Mouse (Mus musculus): ENCODE results near the gene 2810006K23Rik.
"Not testable (repeated sequence)": the region's sequence is repeated elsewhere in the genome, so short reads cannot be mapped to it uniquely, and the experiment has no call there.

2810006K23Rik gene

DNA sequence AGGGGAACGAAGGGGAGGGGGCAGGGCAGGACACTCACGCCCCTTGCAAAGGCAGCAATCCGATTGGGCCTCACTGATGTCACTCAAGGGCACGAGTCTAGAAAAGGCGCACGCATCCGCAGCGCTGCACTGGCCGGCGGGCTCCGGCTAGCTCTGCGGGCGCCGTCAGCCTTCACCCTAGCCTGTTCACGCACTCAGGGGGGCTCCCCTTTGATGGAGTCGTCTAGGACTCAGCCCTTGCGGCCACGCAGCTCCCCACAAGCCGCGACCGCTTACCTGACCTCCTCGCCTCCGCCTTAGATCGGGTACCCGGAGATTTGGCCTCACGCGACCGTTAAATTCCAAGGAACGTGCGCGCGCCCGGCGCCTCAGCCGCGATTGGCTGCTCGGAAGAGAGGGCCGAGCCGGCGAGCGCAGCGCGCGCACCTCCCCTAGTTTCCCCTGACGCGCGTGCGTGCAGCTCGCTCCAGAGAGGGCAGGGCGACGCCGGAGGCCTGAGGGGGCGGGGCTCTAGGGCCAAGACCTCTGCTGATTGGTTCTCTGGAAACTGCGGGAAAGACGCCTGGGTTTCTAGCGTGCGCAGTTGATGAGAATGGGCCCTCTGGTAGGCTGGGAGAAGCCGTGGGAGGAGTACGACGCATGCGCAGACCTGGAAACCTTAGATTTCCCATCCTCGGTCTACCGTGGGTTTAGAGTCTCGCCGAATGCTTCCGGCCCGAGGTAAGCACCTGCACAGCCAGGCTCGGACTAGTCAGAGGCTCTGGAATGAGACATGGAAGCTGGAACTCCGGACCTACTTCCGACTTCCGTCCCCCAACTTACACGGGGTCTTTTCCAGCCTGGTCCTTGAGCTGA lies at the start of gene 2810006K23Rik, which contains the start of gene Mphosph9:
Gene 2810006K23Rik, plus strand, starts transcription at position 580 of the 855 bp plus-strand sequence.
Gene Mphosph9, minus strand, starts transcription at position 463 of the 855 bp plus-strand sequence.
- peak; percentile 99 for DNase-seq

DNA sequence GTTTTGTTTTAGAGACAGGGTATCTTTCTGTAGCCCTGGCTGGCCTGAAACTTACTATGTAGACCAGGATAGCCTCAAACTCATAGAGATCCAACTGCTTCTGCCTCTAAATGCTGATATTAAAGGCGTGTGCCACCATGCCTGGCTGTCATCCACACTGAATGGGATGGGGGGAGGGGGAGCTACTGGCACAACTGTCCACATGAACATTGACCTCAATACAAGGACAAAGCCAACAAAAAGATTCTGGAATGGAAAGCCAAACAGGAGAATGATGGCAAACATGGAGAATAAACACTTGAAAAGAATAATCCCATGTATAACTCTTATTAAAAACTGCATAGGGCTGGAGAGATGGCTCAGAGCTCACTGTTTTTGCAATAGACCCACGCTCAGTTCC lies 45.0 kb upstream of the 2810006K23Rik start:
- no peak for DNase-seq

DNA sequence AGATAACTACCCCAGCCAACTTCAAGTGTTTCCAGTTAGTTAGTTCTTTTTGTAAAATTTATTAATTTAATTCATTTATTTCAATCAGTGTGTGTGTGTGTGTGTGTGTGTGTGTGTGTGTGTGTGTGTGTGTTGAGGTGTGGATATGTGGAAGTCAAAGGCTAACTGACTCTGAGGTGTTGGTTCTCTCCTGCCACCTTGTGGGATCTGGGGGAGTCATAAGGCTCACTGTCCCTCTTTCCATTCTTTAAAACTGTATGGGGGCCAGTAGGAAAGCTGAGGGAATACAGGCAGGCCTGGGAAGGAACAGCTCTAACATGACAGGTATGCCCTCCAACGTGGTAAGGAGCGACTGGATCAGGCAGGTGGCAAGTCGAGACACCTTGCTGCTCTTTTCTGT lies 43.6 kb upstream of the 2810006K23Rik start:
- no peak for DNase-seq

DNA sequence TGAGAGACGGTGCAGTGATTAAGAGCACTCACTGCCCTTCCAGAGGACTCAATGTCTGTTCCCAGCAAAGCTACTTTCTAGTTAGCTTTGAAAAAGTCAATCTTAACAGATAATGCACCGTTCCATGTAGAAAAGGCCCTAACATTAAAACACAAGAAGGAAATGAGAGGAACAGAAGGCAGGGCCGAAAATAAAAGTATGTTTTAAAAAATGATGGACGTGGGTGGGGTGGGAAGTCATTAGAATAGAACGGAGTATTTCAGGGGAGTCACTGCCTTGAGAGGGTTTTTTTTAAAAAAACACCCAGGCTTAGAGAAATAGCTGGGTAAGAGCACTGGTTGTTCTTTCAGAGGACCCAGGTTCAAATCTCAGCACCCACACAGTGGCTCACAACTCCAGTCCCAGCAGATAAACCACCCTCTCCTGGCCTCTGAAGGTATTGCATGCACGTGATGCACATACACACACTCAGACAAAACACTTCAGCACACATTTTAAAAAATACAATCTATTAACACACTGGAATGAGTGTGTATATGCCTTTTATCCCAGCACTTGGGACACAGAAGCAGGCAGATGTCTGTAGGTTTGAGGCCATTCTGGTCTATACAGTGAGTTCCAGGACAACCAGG lies 40.2 kb upstream of the 2810006K23Rik start:
- no peak for DNase-seq

DNA sequence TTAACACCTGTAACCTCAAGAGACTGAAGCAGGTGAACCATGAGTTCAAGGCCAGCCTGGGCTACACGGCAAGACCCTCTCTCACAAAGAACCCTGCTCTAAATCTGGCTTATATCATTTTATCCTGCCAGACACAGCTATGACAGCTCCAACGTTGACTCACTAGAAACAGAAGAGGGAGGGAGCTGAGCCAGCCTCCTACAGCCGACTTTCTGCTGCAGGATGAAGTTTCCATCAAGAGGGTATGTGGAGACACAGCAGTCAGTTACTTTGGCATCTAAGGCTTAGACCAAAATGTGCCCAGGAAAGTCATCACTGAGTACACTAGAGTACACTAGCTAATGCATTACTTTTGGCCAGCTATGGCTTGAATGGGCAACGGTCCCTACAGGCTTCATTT lies 37.7 kb upstream of the 2810006K23Rik start:
- no peak for DNase-seq

DNA sequence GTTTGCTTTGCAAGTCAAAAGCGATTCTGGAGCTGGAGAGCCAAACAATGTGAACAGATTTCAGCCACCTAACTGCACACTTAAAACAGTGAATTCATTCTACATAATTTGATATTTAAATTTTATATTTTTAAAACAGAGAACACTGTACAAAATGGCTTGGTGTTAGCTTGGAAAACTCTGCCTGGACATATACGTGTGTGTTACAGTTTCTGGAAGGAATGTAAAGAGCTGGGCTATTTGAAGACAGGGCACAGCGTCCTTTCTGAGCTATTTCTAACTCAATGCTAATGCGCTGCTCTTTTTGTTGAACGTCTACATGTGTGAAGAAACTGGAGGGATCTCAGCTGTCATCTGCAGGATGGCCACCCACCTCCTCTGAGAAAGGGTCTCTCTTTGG lies 33.9 kb upstream of the 2810006K23Rik start:
- DNase-seq: no peak

DNA sequence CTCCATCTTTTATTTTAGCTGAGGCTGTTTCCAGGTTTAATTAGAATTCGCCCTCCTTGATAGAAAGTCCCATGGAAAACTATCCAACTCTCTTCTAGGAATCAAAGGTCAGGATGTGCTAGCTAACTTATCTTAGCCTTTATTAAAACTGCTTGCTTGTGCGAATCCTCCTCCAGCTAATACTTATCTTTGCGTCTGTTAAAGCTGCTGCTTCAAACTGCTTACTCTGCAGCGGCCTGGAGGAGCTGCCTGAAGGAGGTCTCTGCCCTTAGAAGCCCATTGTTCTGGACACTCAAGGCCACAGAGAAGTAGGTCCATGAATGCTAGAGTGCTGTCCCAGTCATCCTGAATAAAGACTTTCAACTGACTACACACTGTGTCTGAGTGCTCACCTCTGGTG lies 31.4 kb upstream of the 2810006K23Rik start:
- DNase-seq: no peak

DNA sequence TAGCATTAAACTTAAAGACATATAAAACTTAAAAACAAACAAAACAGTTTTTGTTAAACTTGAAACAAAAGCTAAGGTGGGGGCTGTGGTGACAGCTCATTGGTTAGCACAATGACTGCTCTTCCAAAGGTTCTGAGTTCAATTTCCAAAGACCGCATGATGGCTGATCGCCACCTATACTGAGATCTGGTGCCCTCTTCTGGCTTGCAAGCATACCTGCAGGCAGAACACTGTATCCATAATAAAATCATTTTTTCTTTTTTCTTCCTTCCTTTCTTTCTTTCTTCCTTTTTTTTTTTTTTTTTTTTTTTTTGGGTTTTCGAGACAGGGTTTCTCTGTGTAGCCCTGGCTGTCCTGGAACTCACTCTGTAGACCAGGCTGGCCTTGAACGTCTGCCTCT lies 28.6 kb upstream of the 2810006K23Rik start:
- DNase-seq: not testable (repeated sequence)

DNA sequence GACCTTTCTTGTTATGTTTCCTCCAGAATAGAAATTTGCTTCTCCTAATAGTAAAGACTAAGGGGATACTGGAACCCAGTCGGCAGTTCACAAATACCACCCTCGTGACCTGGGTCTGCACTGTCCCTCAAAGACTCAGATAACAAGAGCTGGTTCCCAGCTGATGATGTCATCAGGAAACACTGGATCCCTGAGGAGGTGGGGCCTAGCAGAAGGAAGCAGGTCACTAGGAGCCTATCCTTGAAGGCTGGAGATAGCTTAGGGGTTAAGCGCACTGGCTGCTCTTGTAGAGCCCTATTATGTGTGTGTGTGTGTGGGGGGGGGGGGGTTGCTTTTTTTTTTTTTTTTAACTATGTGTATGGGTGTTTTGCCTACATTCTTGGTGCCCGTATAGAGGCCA lies 27.8 kb upstream of the 2810006K23Rik start:
- DNase-seq: no peak

DNA sequence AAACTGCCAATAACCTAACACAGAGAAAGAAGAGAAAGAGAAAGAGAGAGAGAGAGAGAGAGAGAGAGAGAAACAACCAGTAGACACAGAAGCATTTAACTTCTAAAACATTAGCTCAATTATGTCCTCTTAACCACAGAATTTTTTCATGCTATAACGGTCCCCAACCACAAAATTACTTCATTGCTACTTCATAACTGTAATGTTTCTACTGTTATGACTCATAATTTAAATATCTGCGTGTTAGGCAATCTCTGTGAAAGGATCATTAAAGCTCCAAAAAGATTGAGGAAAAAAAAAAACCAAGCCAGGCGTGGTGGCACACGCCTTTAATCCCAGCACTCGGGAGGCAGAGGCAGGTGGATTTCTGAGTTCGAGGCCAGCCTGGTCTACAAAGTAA lies 25.0 kb upstream of the 2810006K23Rik start:
- DNase-seq: not testable (repeated sequence)

DNA sequence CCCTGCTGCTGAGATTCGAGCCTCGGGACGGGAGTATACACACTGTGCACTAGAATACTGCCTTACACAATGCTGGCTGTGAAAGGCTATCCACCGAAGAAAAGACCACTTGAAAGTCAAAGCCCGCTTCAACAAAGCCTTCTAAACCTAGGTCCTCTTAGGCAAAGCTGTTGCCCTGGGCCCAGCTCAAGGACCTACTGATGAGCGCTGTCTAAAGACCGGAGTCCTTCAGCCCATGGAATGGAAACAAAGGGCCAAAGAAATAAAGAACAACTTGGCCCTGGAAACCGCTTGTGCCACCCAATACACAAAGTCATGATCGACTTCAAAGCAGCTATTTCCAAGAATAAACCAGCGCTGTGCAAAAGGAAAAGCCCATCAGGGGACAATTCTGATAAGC lies 18.7 kb upstream of the 2810006K23Rik start:
- no peak for DNase-seq

DNA sequence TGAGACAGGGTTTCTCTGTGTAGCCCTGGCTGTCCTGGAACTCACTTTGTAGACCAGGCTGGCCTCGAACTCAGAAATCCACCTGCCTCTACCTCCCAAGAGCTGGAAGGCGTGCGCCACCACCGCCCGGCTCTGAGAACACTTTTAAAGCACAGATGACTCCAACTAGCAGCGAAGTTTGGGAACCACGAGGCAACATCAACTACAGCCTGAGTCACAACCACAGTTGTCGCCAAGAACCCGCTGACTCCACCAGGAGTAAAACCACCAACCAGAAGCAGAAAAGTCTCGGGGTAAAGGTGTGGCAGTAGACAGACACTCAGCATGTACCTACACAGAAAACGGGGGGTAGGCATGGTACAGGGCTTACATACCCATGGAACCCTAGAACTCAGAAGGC lies 17.8 kb upstream of the 2810006K23Rik start:
- DNase-seq: no peak

DNA sequence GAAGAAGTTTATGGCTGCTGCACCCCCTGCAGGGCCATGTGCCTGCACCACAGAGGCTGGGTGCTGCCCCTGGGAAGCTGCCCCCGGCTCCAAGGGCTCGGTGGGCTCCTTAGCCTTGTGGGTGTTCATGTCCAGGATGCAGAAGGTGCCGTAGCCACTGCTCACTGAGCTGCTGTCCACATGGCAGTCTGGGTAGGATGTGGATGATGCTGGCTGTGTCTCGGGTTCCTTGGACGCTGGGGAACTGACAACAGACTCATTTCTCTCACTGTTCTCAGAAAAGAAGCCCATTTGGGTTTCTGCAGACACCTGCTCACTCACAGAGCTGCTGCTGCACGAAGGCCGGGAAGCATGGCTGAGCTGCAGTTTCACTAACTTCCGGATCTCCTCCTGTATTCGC lies 12.4 kb upstream of the 2810006K23Rik start:
- DNase-seq: no peak

DNA sequence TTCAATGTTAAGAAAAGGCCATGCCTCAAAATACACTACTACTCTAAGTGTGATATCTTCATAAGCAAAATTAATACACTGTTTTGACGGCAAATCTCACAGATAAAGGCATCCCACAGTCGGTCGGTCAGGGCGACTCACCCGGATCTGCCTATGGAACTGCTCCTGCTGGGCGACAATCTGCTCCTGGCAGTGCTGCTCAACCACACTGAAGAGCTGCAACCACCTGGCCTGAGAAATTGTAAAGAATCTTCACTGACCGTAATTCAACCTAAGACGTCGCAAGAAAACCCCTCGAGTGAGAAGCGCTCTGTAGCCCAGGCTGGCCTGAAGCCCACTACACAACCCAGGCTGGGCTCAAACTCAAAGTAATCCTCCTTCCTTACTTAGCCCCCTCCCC lies 11.9 kb upstream of the 2810006K23Rik start:
- DNase-seq: no peak

DNA sequence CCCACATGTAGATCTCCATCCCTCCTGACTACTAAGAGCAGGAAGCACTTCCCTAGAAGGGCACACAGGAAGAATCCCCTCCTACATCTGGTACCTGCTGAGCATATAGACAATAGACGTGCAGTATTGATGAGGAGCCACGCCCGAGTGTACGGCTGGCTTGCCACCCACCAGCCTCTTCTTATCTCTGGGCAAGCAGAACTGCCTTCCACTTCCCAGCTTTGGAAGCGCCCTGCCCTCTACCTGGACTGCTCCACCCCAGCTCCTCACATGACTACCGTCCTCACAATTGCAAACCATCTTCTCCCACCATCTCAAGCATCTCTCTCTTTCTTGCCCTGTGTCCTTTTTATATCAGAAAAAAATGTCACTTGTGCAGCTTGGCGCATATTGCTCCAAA lies 10.2 kb upstream of the 2810006K23Rik start:
- no peak for DNase-seq

DNA sequence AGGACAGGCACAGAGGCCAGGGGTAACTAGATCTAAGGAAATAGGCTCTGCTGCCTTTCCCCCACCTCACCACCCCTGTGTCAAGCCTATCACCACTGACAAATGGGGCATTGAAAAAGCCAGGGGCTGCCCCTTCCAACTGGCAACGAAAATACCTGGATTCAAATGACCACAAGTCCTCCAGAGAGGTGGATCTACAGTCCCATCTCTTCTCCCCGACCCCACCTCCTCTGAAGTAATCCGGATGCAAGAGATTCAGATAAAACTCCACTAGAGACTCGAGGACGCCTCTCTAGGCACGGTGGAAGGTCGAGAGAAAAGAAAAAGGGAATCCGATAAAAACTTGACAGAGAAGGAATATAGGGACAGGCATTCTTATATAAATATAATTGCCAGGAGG lies 1.1 kb upstream of the 2810006K23Rik start:
- DNase-seq: no peak

DNA sequence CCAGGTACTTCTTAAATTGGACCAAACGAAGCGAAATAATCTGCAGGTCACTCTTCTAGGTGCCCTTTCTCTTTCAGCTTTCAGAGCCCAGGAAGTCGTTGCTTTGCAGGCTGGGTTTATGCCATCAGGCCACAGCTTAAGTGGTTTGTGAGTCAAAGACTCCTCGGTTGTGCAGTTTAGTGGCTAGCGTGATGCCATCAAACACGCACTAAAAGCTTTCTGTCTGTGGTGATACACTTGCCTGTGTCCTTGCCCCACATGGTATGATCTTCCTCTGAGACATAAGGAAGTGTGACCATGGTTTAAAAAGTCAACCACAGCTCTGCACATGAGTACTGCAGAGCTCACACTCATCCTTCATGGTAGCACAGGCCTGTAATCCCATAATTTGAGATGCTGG lies 2.2 kb downstream of the 2810006K23Rik start:
- DNase-seq: no peak

DNA sequence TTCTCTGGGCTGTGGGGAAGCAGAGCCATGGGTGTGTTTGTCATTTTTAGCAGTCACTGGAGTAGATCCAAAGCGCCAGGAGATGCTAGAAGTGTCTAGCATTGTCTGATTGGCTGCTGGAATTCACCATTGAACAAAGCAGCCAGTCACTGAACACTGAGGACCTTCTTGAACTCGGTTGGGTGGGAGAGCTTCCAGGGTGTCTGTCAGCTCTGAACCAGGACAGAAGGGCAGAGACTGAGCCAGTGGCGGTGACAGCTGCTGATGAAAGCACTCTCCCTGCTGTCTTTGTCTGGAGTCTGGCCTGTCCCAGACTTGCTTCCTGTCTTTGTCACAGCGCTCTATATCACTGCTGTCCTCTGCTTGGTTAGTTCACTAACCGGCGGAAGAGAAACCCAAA lies 6.5 kb downstream of the 2810006K23Rik start:
- peak; percentile 37 for DNase-seq

DNA sequence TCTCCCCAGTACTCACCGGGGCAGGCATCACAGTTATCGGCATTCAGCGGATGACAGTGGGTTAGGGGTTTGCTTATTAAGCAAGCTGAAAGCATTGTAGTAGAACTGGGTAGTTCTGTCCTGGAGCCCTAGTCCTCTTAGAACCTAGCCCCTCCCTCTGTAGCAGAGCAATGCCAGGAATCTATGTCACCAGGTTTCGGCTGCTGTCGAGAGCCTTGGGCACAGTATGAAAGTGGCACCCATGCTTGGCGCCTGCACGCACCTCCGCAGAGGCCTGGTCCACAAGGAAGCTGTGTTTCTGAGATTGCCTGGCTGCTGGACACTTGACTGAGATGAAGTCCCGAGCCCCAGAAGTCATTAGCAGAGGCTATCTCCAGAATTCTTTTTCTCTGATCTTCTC lies 9.2 kb downstream of the 2810006K23Rik start:
- no peak for DNase-seq

DNA sequence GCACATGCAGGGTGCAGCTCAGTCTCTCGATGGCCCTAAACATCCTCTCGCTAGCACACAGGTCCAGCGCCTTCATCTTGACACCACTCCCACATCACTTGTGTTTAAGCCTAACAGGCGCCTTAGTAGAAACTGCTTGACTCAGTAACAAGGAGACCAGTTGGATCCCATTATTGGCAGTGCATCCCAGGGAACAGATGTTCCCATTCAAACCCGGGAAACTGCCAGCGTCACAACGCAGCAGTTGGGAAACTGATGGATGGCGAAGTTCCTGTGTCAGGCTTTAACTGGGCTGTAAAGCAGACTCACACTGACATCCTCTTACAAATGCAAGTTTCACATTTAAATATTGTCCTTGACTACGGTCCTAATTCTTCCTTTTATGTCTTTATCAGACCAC lies 10.0 kb downstream of the 2810006K23Rik start:
- DNase-seq: peak; percentile 29

DNA sequence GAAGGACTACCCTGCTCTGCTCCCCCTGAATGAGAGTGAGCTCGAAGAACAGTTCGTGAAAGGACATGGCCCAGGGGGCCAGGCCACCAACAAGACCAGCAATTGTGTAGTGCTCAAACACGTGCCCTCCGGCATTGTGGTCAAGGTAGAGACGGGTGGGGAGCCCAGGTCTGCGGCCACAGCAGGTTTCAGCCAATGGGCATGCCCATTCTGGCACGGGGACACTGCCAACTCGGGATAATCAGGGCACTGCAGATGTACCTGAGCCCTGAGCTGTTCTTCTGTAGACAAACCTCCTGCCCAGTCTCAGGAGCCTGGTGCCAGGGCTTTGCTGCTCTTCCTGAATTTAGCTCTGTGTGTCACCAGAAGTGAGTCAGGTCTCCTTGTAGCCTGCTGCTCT lies 10.9 kb downstream of the 2810006K23Rik start:
- no peak for DNase-seq

DNA sequence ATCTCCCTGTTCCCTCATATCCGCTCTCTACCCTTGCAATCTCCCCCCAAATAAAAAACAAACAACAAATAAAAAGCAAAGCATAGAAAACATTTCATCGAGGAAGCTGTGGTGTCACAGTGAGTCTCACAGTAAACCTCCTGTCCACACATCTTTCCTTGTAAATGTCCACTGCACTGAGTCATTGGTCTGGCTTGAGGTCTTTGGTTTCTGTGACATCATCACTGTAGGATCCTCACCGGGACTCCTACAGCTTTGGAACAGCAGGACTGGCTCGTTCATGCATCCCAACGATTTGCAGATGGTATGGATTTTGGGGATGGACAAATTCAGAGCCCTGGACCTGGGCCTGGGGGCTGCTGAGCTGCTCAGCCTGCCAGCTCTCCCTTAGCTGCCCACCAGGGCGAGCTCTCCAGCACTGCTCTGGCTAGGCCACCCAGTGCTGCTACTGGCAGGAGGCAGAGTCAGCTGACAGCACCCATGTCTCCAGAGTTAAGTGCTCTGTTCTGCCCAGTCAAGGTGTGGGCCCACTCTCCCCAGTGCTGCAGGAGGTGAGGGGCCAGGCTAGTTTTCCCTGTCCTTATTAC lies 14.0 kb downstream of the 2810006K23Rik start:
- DNase-seq: not testable (repeated sequence)

DNA sequence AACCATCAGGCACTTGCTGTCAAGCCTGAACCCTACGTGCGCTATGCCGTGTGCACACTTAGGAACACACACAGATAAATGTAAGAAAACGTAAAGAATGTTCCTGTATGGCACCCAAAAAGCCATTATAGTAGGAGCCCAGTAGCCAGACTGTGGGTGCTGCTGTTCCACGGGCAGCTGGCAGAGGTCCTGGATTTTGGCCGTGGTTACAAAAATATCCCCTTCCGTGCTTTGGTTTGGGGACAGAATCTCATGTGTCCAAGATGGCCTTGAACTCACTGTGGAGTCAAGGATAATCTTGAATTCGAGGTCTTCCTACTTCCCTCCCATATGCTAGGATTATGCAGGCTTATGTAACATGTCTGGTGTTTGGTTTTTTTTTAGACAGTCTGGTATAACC lies 15.0 kb downstream of the 2810006K23Rik start:
- DNase-seq: no peak

DNA sequence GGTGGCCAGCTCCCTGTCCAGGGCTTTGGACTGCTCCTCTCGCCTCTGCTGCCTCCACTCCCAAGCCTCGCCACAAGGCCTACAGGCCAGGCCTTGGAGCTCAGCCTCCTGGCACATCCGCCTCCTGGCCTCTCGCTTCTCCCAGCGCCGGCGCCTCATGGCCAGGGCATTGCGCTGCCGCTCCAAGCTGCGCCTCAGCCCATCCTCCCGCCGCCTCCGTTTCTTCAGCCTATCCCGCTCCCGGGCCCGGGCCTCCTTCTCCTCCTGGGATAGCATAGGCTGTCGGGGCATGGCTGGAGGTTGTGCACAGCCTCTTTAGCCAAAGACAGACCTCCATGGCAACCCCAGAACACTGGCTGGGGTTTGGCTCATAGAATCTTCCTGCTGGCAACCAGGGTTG lies 21.3 kb downstream of the 2810006K23Rik start:
- no peak for DNase-seq
